Mouse (Mus musculus) MN1 (cell line): Measurements from ENCODE around the gene Hacd4.
A peak's percentile ranks its signal among the peaks of the same experiment; 100 is the strongest.

Source experiments
- DNase-seq: peaks from one replicate; pipeline ENCODE4 v3.0.0-alpha.2; 2016; ENCODE audit warnings: low spot score

Gene Hacd4

DNA sequence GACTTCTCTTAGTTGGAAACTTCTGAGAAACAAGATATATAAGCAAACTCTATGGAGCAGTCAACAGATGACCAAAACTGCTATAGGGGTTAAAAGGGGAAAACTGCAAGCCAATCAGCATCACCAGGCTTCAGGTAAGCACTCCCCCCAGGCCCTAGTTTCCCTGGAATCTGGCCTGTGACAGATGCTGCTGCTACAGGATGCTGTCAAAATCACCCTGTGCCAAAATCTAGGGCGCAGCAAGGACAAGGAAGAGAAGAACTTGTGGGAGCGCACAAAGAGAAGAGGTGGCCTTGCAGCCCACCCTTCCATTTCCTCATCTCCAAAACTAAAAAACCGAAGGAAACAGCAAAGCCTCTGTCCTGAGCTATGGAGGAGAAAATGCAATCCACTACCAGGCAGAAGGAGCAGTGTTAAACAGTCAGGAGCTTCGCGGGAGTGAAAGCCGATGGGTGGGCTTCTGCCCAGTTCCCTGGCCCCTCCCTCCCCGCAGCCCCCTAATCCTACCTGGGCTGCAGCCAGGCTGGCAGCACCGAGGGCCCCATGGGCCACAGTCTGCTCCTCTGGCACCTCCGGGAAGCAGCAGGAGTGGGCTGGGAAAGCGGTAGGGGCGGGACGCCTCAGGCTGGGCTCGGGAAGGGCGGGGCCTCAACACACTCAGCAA lies at the start of gene Hacd4:
Gene Hacd4, minus strand, starts transcription at position 603 of the 664 bp plus-strand sequence.
- peak; percentile 60 for DNase-seq

DNA sequence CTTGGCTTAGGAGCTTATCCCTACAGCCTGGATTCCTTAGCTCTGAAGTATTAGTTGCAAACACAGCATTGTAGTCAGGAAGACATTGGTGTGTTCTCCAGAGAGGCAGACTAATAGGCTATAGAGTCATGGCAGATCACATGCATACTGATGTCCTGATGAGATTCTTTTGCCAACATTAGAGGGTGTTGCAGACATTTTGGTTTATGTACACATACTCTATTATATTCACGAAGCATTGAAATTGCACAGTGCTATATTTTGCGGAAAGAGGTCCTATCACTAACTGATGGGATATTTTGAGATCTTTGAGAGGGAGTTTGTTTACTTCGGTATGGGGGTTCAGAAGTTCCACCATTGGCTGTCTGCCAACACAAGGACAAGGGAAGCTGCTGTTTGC lies 49.4 kb upstream of the Hacd4 start:
- no peak for DNase-seq

DNA sequence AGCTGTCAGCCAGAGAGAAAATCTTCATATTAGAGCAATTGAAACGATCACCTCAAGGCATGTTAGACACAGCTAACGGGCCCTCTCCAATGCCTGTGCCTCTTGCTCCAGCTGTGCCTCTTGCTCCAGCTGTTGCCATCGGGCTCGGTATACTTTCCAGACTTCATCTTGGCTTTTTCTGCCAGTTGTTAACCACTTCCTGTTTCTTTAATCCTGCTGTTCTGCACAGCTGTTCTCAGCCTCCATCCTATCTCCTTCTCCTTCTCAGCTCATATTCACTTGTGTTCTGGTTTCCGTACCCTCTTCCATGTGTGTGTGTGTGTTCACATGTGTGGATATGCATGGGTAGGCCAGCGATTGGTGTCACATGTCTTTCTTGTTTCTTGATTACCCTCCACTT lies 41.4 kb upstream of the Hacd4 start:
- no peak for DNase-seq

DNA sequence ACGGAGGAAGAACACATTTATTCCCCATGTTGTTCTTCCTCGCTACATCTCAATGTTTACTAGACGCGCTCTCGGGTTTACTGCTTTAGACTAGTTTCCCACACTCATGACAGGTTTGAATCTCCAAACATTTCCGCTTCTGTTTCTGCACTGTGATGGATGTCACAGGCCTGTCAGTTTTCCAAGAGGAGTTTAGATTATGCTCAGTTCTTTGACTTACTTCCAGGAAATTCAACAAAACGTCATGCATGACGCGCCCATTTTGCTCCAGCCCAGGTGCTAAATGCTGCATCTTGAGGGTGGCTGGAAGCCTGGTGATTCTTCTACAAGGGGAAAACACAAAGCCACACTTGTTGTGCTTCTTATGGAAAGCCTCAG lies 40.1 kb upstream of the Hacd4 start:
- no peak for DNase-seq

DNA sequence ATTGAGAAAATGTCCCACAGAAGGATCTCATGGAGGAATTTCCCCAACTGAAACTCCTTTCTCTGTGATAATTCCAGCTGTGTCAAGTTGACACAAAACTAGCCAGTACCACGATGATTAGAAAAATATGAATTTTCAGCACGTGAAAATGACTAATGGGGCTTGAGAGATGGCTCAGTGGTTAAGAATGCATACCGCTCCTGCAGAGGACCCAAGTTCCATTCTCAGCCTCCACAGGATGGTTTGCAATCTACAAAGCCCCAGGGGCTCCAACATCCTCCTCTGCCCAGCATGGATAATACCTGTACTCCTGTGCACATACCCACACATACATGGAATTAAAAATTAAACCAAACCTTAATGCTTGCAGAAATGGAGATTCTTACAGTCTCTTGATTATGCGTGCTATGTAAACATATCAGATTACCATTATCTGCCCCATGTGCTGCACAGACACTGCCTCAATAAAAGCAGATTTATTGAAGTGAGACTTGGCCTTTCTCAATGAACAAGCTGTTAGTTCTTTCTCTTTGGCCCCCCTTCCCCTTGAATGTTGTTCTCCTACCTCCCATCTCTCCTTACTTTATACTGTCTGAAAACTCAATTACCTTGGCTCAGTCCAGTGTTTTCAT lies 39.6 kb upstream of the Hacd4 start:
- no peak for DNase-seq

DNA sequence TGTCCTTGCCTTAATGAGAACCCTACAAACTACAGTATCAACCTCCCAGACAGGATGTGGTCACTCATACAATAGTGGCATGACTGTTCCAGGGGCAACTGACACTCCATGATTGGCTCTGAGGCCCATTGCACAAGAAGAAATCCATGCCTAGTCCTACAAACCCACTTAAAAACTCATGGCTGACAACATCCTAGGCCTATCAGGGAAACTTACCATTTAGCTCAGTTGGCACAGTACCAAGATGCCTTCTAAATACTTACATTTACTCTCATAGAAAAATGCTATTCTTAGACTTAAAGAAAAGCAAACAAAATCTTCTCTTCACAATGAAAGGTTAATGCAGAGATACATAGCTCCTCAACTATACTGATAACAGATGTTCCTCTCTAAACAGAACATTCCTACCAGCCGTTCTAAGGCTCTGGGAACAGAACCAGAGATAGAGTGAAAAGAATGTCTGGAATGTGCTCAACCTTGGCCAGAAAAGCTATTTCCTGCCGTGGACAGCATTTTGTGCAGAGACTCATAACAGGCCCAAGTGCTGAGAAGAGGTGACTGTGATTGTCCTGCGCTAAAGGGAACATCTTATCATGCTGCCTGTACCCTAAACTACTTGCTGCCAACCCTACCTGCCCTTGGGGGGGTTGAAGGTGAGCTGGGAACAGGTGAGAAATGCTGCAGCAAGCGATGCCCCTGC lies 37.9 kb upstream of the Hacd4 start:
- no peak for DNase-seq

DNA sequence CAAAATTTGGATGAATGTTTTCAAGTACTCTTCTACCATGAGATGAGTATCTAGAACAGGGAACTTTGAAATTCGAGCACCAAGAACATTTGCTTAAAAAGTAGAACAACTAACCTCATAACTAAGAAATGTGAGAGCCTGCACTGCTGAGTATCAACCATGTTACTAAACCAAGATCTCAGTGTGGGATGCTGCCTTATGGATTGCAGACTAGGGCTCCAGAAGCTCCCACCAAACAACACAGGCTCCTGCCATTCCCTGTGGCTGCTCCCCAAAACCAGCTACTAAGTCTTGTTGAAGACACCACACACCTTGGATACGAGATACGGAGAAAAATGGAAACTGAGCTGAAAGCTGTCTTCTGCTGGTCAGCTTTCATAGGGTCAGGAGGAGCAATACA lies 37.4 kb upstream of the Hacd4 start:
- DNase-seq: no peak

DNA sequence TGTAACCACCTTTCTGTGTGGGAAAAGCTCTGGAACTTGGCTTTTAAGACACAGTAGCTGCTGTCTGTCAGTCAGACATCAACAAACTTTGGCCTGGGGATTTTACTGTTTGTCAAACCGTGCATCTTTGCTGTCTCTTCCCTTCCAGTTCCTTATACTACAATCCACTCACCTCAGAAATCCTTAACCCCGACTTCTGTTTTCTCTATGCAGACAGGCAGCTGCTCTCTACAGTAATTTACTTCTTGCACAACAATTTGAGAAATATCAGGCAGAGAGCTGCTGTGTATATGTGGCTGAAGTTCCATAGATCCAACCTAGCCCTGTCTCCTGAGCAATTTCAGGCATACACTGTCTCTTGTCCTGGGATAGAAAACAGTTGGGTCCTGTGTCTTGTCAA lies 32.8 kb upstream of the Hacd4 start:
- DNase-seq: no peak

DNA sequence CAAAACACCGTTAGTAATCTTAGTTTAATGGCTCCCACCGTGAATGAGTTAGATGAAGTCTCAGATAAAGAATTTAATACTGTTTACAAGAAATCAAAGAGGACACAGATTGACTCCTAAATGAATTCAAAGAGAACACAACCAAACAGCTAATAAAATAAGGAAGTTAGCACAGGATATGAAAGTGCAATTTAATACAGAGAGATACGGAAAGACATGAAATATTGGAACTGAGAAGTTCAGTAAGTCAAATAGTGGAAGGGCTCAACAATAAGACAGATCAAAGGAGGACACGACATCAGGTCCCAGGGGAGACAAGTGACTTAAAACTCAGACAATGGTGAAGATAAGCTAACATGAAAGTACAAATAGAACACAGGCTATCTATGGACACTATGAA lies 25.8 kb upstream of the Hacd4 start:
- DNase-seq: no peak

DNA sequence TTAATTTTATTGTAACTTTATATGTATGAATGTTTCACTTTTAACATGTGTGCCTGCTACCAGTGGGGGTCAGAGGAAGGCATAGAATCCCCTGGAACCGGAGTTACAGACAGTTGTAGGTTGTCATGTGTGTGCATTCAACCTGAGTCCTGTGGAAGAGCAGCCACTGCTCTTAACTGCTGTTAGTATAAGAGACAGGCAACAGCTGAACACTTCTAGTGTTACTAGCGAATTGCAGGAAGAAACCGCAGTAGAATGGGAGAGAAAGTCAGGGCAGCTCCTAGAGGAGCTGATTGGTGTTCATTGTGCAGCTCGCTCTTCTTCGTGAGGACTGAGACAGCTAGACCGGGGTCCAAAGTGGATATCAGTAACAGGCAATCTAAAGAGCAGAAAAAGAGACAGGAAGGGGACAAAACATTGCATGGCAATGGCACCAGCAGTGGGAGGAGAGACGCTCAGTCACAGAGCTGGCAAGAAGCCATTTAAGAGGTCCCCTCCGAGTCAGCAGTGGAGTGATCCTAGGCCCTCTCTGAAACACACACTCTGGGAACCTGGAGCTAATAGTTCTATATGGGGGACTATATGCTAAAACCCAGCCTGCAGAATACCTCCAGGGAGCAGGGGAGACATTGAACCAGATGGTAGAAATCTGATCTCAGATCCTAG lies 24.4 kb upstream of the Hacd4 start:
- no peak for DNase-seq

DNA sequence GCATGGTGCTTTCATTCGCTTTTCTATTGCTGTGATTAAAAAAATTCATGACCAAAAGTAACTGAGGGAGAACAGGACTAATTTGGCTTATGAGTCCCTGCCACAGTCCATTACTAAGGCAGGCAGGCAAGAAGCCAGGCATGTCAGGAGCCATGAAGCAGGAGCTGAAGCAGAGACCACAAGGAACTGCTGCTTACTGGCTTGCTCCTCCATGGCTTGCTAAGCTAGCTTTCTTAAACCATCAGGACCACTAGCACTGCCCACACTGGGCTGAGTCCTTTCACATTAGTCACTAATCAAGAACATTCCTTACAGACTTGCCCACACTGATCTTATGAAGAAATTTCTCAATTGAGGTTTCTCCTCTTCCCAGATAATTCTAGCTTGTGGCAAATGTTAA lies 23.8 kb upstream of the Hacd4 start:
- DNase-seq: no peak

DNA sequence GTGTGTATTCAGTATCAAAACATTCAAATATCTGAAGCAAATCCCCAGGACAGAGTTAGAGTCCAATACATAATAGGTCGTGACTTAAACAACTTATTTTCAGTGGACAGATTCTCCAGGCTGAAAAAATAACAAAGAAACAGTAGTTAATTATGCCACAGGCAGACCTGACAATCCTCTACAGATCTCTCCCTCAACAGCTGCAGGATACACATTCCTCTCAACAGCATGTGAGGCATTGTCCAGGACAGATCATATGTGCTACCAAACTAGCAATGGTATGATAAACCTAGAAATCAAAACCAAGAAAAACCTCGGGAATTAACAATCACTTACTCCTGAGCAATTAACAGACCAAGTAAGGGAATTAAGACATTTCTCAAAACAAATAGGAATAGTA lies 22.6 kb upstream of the Hacd4 start:
- DNase-seq: no peak

DNA sequence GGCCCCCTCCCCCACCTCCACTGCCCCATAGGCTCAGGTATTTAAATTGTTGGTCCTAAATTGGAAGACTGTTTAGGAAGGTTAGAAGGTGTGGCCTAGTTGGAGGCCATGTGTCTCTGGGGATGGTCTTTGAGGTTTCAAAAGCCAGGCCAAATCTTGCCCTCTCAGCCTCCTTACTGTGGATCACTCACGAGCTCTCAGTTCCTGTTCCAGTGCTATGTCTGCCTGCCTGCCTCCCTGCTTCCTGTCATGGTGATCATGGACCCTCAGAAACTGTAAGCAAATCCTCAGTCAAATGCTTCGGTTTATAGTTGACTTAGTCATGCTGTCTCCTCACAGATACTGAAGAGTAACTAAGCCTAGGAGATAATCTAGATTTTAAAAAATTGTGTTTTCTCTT lies 19.9 kb upstream of the Hacd4 start:
- no peak for DNase-seq

DNA sequence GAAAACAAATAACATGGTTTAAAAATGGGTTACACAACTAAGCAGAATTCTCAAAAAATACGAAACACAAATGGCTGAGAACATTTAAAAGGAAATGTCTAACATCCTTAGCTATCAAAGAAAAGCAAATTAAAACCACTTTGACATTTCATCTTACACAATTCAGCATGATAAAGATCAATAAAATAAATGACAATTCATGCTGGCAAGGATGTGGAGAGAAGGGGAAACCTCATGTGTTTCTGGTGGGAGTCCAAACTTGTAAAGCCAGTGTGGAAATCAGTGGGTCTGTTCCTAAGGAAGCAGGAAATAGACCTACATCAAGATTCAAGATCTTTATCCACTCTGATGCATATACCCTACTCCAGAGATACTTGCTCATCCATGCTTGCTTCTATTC lies 19.4 kb upstream of the Hacd4 start:
- no peak for DNase-seq

DNA sequence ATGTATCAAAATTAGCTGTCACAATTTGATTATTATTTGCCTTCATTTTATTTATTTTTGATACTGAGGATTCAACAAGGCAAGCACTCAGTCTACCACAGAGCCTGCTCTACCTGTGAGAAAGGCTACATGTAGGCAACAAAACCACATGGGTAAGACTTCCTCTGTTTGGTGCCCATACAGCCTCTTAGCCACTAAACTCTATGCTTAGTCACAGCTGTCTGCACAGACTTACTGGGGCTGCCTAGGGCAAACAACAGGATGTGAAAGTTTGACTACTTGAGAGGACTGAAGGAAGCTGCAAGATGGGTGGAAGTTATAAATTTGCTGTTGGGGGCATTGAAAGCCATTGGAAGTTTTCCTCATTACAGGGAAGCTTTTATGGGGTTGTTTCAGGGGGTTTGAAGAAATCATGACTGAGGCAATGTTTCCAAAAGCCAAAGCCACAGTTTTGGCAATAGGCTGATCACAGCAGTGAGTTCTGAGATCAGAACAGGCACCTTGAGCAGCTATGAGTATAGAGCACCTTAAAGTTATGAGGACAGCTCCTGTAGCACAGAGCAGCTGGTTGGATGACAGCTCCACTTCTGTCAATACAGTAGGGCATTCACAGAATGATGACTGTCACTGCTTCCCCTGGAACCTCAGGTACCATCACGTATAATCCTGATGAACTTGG lies 11.5 kb upstream of the Hacd4 start:
- no peak for DNase-seq

DNA sequence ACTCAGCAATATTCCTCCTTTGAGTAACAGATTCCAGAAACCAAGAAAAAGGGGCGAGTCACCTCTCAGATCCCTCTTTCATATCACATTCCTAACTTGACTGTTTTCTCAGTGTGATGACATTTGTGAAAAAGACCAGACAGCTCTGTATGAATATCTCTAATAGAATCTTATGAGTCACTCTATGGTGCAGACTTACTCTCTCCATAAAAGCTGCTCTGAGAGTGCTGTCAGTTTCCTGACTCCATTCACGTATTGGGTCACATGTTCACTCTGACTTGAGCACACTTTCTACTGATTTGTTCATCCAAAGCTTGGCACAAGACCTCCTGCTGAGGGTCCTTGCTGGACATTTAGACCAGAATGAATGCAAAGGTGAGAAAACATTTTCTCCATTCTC lies 10.2 kb upstream of the Hacd4 start:
- peak; percentile 63 for DNase-seq

DNA sequence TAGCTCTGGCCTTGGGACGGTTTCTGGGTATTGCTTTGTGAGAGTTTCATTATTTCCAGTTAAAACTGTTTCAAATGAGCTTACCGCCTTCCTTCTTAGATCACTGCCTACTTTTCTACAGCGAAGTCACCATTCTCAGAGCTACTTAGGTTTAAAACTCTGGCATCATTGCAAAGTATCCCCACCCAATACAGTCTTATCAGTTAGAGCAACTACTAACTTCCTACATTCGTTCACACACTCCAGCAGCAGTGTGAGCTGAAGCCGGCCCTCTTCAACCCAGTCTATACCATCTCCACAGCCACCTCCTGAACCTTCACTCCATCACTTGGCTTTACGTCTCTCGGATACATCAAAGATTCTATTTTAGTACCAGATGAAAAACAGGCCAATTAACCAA lies 2.1 kb upstream of the Hacd4 start:
- no peak for DNase-seq

DNA sequence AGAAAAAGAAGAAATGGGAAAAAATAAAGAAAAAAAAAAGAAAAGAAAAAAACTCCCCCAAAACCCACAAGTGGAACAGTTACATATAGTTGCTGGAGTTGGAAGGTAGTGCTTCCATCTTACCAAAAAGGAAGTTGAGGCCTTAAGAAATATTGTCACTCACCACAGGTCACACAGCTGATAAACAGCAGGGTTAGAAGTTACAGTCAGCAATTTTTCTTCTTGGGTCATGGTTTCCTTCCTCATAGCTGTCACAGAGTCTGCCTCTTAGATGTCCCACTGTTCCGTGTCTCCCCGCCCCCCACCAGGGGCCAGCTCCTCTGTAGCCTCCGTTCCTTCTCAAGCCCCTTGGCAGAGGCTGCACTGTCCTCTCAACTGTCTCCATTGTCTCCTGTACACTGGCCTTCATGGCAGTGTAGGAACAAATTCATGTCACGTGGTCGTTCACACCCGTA lies 968 bp upstream of the Hacd4 start:
- DNase-seq: no peak

DNA sequence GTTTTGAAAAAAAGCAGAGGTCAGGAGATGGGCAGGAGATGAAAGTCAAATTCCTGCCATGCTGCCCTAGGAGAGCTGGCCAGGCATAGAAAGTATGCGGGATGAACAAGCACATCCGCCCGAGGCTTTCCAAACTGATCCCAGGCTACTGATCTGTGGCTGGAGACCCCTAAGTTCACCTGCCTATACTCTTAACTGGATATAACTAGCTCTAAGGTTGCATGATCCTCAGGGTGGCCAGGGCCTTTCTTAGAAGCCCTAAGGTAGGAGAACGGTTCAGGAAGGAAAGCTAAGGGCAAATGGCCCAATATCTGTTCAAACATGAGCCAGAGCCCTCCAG lies 232 bp upstream of the Hacd4 start:
- no peak for DNase-seq

DNA sequence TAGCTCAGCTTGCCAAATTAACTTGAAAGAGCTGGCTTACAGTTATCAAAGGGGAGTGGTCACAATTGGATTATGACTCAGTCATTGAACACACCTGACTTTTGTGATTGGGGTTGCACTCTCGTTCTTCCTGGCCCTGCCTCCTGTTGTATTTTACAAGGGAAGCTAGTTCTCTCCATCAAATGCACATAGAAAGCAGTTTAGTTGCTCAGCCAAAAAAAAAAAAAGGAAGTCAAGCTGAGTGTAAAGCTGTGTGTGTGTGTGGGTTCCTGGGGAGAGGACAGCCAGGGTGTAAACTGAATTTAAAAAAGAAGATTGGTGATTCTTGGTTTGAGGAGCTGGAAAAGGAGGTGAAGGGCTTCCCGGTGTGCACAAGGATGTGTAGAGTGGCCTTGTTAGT lies 811 bp downstream of the Hacd4 start:
- no peak for DNase-seq

DNA sequence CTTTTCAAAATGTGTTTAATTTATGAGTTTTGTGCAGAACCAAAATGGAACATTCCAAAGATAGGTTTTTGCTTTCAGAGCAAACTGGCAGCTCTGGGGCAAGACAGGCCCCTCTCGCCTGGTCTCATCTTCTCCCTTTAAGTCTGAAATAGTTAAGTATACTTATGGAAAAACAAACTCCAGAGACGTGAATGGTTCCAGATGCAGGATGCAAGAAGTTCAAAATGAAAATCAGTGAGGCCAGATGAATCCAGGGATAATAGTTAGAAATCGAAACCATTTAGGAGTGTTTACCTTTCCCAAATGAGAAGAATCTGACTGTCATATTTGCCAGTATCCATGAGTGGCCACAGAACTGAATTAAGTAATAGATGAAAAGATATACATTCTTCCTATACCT lies 1.6 kb downstream of the Hacd4 start:
- DNase-seq: no peak

DNA sequence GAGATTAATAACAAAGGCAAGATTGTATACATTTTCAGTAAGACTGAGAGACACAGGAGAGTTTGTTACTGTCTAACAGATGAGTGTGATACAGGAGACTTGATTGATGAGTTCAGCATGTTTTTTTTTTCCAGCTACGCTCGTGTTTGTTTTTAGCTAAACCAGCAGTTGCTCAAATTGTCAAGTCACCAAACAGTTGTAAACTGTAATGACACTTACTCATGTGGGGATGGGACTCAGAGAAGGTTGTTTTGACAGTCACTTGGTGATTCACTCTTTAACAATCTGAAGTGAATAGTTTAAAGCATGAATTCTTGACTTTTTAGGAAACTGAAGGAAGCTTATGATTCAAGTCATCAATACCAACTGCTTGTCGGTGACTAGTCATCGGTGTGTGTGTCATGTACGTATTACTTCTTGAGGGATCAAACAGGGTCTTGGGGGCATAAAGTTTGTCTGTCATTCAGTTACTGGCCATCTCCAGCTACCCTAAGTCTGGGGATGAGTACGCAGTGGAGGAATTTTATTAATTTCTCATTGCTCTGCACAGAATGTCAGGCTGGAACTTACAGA lies 2.0 kb downstream of the Hacd4 start:
- no peak for DNase-seq
